Mouse (Mus musculus) megakaryocyte, embryonic 14.5 days (primary cell): ENCODE results near the gene Nedd8.

Source experiments
- FLI1 ChIP-seq: IDR thresholded peaks from 2 replicates; pipeline ENCODE4 v1.6.1; 2012; ENCODE audit warnings: low read length, inconsistent platforms, mixed read lengths
- GATA1 ChIP-seq: IDR thresholded peaks from 3 replicates; pipeline ENCODE4 v1.6.1; 2012; ENCODE audit warnings: mixed read lengths, low read length, inconsistent platforms, borderline replicate concordance

DNA sequence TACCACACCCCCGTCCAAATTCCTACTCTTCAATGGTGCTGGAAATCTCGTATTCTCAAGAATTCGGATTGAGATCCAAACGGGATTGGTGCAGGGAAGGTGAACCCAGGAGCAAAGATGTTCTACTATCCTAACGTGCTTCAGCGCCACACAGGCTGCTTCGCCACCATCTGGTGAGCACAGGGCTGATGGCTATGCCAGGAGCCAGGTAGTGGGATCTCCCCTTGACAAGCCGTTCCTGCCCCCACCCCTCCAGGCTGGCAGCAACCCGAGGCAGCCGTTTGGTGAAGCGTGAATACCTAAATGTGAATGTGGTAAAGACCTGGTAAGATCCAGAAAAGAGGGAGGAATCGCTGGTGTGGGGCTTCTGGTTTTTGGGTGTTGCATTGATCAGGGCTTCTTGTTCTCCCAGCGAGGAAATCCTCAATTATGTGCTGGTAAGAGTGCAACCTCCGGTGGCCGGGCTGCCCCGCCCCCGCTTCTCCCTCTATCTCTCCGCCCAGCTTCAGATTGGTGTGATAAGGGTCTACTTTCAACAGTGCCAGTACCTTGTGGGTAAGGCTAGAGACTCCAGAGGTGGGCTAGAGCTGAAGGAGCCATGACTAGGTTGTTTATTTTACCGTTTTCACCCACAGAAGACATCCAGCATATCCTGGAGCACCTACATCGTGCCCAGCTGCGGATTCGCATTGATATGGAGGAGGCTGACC, 53.3 kb downstream of the Nedd8 start:
- TF ChIP-seq GATA1 = no peak
- TF ChIP-seq FLI1 = no peak
